Mouse (Mus musculus): Measurements from ENCODE around the gene Map7d2.
"Not testable (repeated sequence)": the region's sequence is repeated elsewhere in the genome, so short reads cannot be mapped to it uniquely, and the experiment has no call there.

Gene Map7d2

GRCm38 (mm10) chrX:159414130-159414828 is at the start of gene Map7d2:
Gene Map7d2, plus strand, starts transcription at chrX:159414572.
- peak; percentile 57 for DNase-seq (ENCODE audit: low spot score)

- peak; percentile 76 for DNase-seq (ENCODE audit: low spot score)
Measured at GRCm38 (mm10) chrX:159371831-159372752, 42.3 kb upstream of the Map7d2 start, which contains the start of gene Eif1ax. Gene Eif1ax, plus strand, starts transcription at chrX:159372178.

- no peak for DNase-seq (ENCODE audit: low spot score)
Measured at GRCm38 (mm10) chrX:159372753-159373144, 41.6 kb upstream of the Map7d2 start.

- no peak for DNase-seq (ENCODE audit: low spot score)
Measured at GRCm38 (mm10) chrX:159387105-159387504, 27.3 kb upstream of the Map7d2 start.

GRCm38 (mm10) chrX:159388953-159389352 is 25.4 kb upstream of the Map7d2 start:
- DNase-seq (ENCODE audit: low spot score): no peak

GRCm38 (mm10) chrX:159390347-159390962 is 23.9 kb upstream of the Map7d2 start:
- DNase-seq (ENCODE audit: low spot score): no peak

GRCm38 (mm10) chrX:159391239-159391638 is 23.1 kb upstream of the Map7d2 start:
- no peak for DNase-seq (ENCODE audit: low spot score)

- DNase-seq (ENCODE audit: low spot score): peak; percentile 50
Measured at GRCm38 (mm10) chrX:159409253-159409652, 5.1 kb upstream of the Map7d2 start.

- peak; percentile 34 for DNase-seq (ENCODE audit: low spot score)
Measured at GRCm38 (mm10) chrX:159414829-159415673, 679 bp downstream of the Map7d2 start.

GRCm38 (mm10) chrX:159430507-159430906 is 16.1 kb downstream of the Map7d2 start:
- not testable (repeated sequence) for DNase-seq (ENCODE audit: low spot score)

- DNase-seq (ENCODE audit: low spot score): peak; percentile 56
Measured at GRCm38 (mm10) chrX:159442128-159442527, 27.8 kb downstream of the Map7d2 start.

GRCm38 (mm10) chrX:159447133-159447532 is 32.8 kb downstream of the Map7d2 start:
- DNase-seq (ENCODE audit: low spot score): no peak

- DNase-seq (ENCODE audit: low spot score): peak; percentile 22
Measured at GRCm38 (mm10) chrX:159459006-159459654, 44.8 kb downstream of the Map7d2 start.

GRCm38 (mm10) chrX:159474799-159475198 is 60.4 kb downstream of the Map7d2 start:
- DNase-seq (ENCODE audit: low spot score): no peak

- DNase-seq (ENCODE audit: low spot score): not testable (repeated sequence)
Measured at GRCm38 (mm10) chrX:159478243-159478940, 64.0 kb downstream of the Map7d2 start.

- DNase-seq (ENCODE audit: low spot score): no peak
Measured at GRCm38 (mm10) chrX:159484247-159484646, 69.9 kb downstream of the Map7d2 start.

GRCm38 (mm10) chrX:159503181-159503580 is 88.8 kb downstream of the Map7d2 start:
- no peak for DNase-seq (ENCODE audit: low spot score)

- no peak for DNase-seq (ENCODE audit: low spot score)
Measured at GRCm38 (mm10) chrX:159508331-159509036, 94.1 kb downstream of the Map7d2 start.

- DNase-seq (ENCODE audit: low spot score): no peak
Measured at GRCm38 (mm10) chrX:159509042-159509441, 94.7 kb downstream of the Map7d2 start.
